ENCODE assay signal across 26 mouse cellular contexts in genomic region chr2:158949418-158949817, GRCm38 (mm10).
DNase-seq lines count a peak whose midpoint lies in the region; ATAC-seq lines count a peak whose summit lies in the region.
"Had no signal": no experiment of that assay in that cellular context is flagged by ENCODE, and none has a peak within 500 bp of the region (broad histone marks: within the 10 kb centered on the region; RNA-seq: fewer than 3 reads in every experiment).

No protein-coding gene starts in this region.

- no peak overlapping the region for H3K4me3 ChIP-seq in forebrain, embryonic 10.5 days
- no peak overlapping the region for H3K4me3 ChIP-seq in forebrain, embryonic 13.5 days
- H3K4me3 ChIP-seq in hindbrain, embryonic 11.5 days (ENCODE audit: low read depth, low read length), result no peak overlapping the region
- no peak overlapping the region for H3K4me3 ChIP-seq in hindbrain, embryonic 12.5 days
- H3K4me3 ChIP-seq in neural tube, embryonic 12.5 days, result no peak overlapping the region
- no peak overlapping the region for H3K4me3 ChIP-seq in neural tube, embryonic 15.5 days (replicated peaks)
- H3K4me3 ChIP-seq: erythroblast, embryonic 14.5 days; heart, adult 2 months; heart, embryonic 12.5 days; kidney, embryonic 15.5 days; liver, embryonic 12.5 days; midbrain, embryonic 13.5 days; stomach, embryonic 15.5 days had no signal

- no peak for DNase-seq in forebrain, embryonic 10.5 days (ENCODE audit: extremely low spot score, low spot score)
- DNase-seq in hindbrain, embryonic 11.5 days (ENCODE audit: low spot score), result no peak
- peak; percentile 25 for DNase-seq in retina, postnatal 1 day
- DNase-seq: adrenal gland, postnatal 25 days; cerebellum, adult 2 months; cerebellum, postnatal 25 days; gastrocnemius, postnatal 36 days; heart, adult 2 months; heart, postnatal 4 days; kidney, adult 18-20 months; kidney, postnatal 25 days; liver, postnatal 0 days; lung, postnatal 36 days; right cerebral cortex, postnatal 25 days had no signal

- no peak overlapping the region for H3K4me2 ChIP-seq in forebrain, embryonic 13.5 days
- H3K4me2 ChIP-seq in hindbrain, embryonic 11.5 days (replicated peaks; ENCODE audit: low read depth, low read length), result no peak overlapping the region
- no peak overlapping the region for H3K4me2 ChIP-seq in hindbrain, embryonic 12.5 days (replicated peaks)
- no peak overlapping the region for H3K4me2 ChIP-seq in neural tube, embryonic 12.5 days (replicated peaks)
- H3K4me2 ChIP-seq in neural tube, embryonic 15.5 days, result no peak overlapping the region
- H3K4me2 ChIP-seq: heart, embryonic 12.5 days; kidney, embryonic 15.5 days; liver, embryonic 12.5 days; midbrain, embryonic 13.5 days; stomach, embryonic 15.5 days had no signal

- H3K9me3 ChIP-seq in forebrain, embryonic 10.5 days, result no peaks in the 10 kb centered on the region
- H3K9me3 ChIP-seq in forebrain, embryonic 13.5 days (replicated peaks), result no peaks in the 10 kb centered on the region
- no peaks in the 10 kb centered on the region for H3K9me3 ChIP-seq in hindbrain, embryonic 11.5 days (ENCODE audit: control insufficient read depth, low read length)
- no peaks in the 10 kb centered on the region for H3K9me3 ChIP-seq in hindbrain, embryonic 12.5 days (replicated peaks)
- H3K9me3 ChIP-seq in neural tube, embryonic 12.5 days, result no peaks in the 10 kb centered on the region
- H3K9me3 ChIP-seq in neural tube, embryonic 15.5 days (replicated peaks), result no peaks in the 10 kb centered on the region
- H3K9me3 ChIP-seq: heart, embryonic 12.5 days; kidney, embryonic 15.5 days; liver, embryonic 12.5 days; midbrain, embryonic 13.5 days; stomach, embryonic 15.5 days had no signal

- H3K27me3 ChIP-seq in forebrain, embryonic 10.5 days (ENCODE audit: poor library complexity, severe bottlenecking), result no peaks in the 10 kb centered on the region
- H3K27me3 ChIP-seq in forebrain, embryonic 13.5 days, result no peaks in the 10 kb centered on the region
- no peaks in the 10 kb centered on the region for H3K27me3 ChIP-seq in hindbrain, embryonic 11.5 days (ENCODE audit: control insufficient read depth, insufficient read depth, low read length)
- 0 out of 2 replicates have a peak, but pooled peaks cover 4% of the 10 kb centered on the region for H3K27me3 ChIP-seq in hindbrain, embryonic 12.5 days
- no peaks in the 10 kb centered on the region for H3K27me3 ChIP-seq in neural tube, embryonic 12.5 days (replicated peaks)
- no peaks in the 10 kb centered on the region for H3K27me3 ChIP-seq in neural tube, embryonic 15.5 days (replicated peaks)
- H3K27me3 ChIP-seq: heart, embryonic 12.5 days; kidney, embryonic 15.5 days; liver, embryonic 12.5 days; midbrain, embryonic 13.5 days; stomach, embryonic 15.5 days had no signal

- no peak overlapping the region for H3K9ac ChIP-seq in forebrain, embryonic 13.5 days
- no peak overlapping the region for H3K9ac ChIP-seq in hindbrain, embryonic 11.5 days (ENCODE audit: low read depth, low read length)
- no peak overlapping the region for H3K9ac ChIP-seq in hindbrain, embryonic 12.5 days
- no peak overlapping the region for H3K9ac ChIP-seq in neural tube, embryonic 12.5 days
- no peak overlapping the region for H3K9ac ChIP-seq in neural tube, embryonic 15.5 days (replicated peaks)
- H3K9ac ChIP-seq: heart, embryonic 12.5 days; kidney, embryonic 15.5 days; liver, embryonic 12.5 days; liver, postnatal 0 days; midbrain, embryonic 13.5 days; stomach, embryonic 15.5 days had no signal

- H3K4me1 ChIP-seq in forebrain, embryonic 10.5 days, result peaks cover 15% of the 10 kb centered on the region
- peaks cover 20% of the 10 kb centered on the region for H3K4me1 ChIP-seq in forebrain, embryonic 13.5 days
- H3K4me1 ChIP-seq in hindbrain, embryonic 11.5 days (replicated peaks; ENCODE audit: control insufficient read depth, insufficient read depth, low read length), result 0 out of 2 replicates have a peak, but pooled peaks cover 2% of the 10 kb centered on the region
- H3K4me1 ChIP-seq in hindbrain, embryonic 12.5 days, result peaks cover 3% of the 10 kb centered on the region
- H3K4me1 ChIP-seq in neural tube, embryonic 12.5 days, result no peaks in the 10 kb centered on the region
- 0 out of 2 replicates have a peak, but pooled peaks cover 6% of the 10 kb centered on the region for H3K4me1 ChIP-seq in neural tube, embryonic 15.5 days
- H3K4me1 ChIP-seq: heart, embryonic 12.5 days; kidney, embryonic 15.5 days; liver, embryonic 12.5 days; stomach, embryonic 15.5 days had no signal

- 26% methylated on average over 6 of the region's 6 CpGs for WGBS in forebrain, embryonic 10.5 days
- 16% methylated on average over 6 of the region's 6 CpGs for WGBS in forebrain, embryonic 13.5 days
- 35% methylated on average over 6 of the region's 6 CpGs for WGBS in hindbrain, embryonic 11.5 days
- WGBS in hindbrain, embryonic 12.5 days, result 35% methylated on average over 6 of the region's 6 CpGs
- 39% methylated on average over 6 of the region's 6 CpGs for WGBS in neural tube, embryonic 12.5 days
- 29% methylated on average over 6 of the region's 6 CpGs for WGBS in neural tube, embryonic 15.5 days

- no peak for ATAC-seq in forebrain, embryonic 13.5 days
- peak; percentile 45; the same call in 1 of the 2 replicates for ATAC-seq in hindbrain, embryonic 11.5 days (ENCODE audit: low FRiP score)
- ATAC-seq in hindbrain, embryonic 12.5 days (ENCODE audit: low FRiP score), result no peak
- ATAC-seq in neural tube, embryonic 12.5 days (ENCODE audit: low FRiP score, low read depth), result 0 out of 2 replicates have a peak, but pooled peaks have one; percentile 44
- ATAC-seq in neural tube, embryonic 15.5 days (ENCODE audit: low FRiP score), result no peak
- ATAC-seq in granulocyte monocyte progenitor cell, adult 5-6 weeks (replicated peaks; ENCODE audit: poor library complexity, severe bottlenecking), result no peak
- ATAC-seq: CD4-positive, CD25-positive, alpha-beta regulatory T cell, adult 4 months; liver, embryonic 12.5 days; liver, postnatal 0 days; midbrain, embryonic 13.5 days had no signal

- H3K36me3 ChIP-seq in forebrain, embryonic 10.5 days (replicated peaks), result no peaks in the 10 kb centered on the region
- H3K36me3 ChIP-seq in forebrain, embryonic 13.5 days (ENCODE audit: poor library complexity, severe bottlenecking), result no peaks in the 10 kb centered on the region
- no peaks in the 10 kb centered on the region for H3K36me3 ChIP-seq in hindbrain, embryonic 11.5 days (ENCODE audit: control insufficient read depth, insufficient read depth, low read length)
- H3K36me3 ChIP-seq in hindbrain, embryonic 12.5 days, result no peaks in the 10 kb centered on the region
- no peaks in the 10 kb centered on the region for H3K36me3 ChIP-seq in neural tube, embryonic 12.5 days
- H3K36me3 ChIP-seq in neural tube, embryonic 15.5 days, result no peaks in the 10 kb centered on the region
- H3K36me3 ChIP-seq: heart, embryonic 12.5 days; kidney, embryonic 15.5 days; liver, embryonic 12.5 days; midbrain, embryonic 13.5 days; stomach, embryonic 15.5 days had no signal

- peak overlapping the region; percentile 21; the same call in 1 of the 2 replicates for H3K27ac ChIP-seq in forebrain, embryonic 10.5 days
- H3K27ac ChIP-seq in forebrain, embryonic 13.5 days, result no peak overlapping the region
- H3K27ac ChIP-seq in hindbrain, embryonic 11.5 days (ENCODE audit: low read depth, low read length), result no peak overlapping the region
- no peak overlapping the region for H3K27ac ChIP-seq in hindbrain, embryonic 12.5 days
- no peak overlapping the region for H3K27ac ChIP-seq in neural tube, embryonic 12.5 days
- H3K27ac ChIP-seq in neural tube, embryonic 15.5 days (replicated peaks), result no peak overlapping the region
- H3K27ac ChIP-seq: heart, adult 2 months; kidney, embryonic 15.5 days; liver, embryonic 12.5 days; midbrain, embryonic 13.5 days; stomach, embryonic 15.5 days had no signal

Comparison
In these comparisons a context has a peak if more than half of its experiments do, and no peak if none do; other contexts are left out.
1. ATAC-seq: peak in hindbrain, embryonic 11.5 days (single experiment) and neural tube, embryonic 12.5 days (single experiment); none in forebrain, embryonic 13.5 days (single experiment), hindbrain, embryonic 12.5 days (single experiment), neural tube, embryonic 15.5 days (single experiment) and granulocyte monocyte progenitor cell, adult 5-6 weeks (single experiment).